Mouse (Mus musculus) adrenal gland, postnatal 25 days (tissue): ENCODE measurements around the gene Sult2b1. TPM values are rescaled to one million over a fixed set of nuclear protein-coding genes. Genes with fewer than 3 reads are reported as not detected.

Experiments
- DNase-seq: peaks from one replicate; pipeline ENCODE4 v3.0.0; 2021; ENCODE audit warnings: mixed read lengths
- long read RNA-seq: library from polyadenylated mRNA; stranded (forward); transcript quantifications from one replicate; pipeline ENCODE4 v2.0.0, GENCODE M21; 2021
- total RNA-seq: library from RNA; stranded (reverse); gene quantifications from 2 replicates; pipeline ENCODE4 v1.2.3, GENCODE M21; 2021

Sult2b1 gene
- total RNA-seq, result 0.90 and 1.1 TPM in 2 replicates
- long read RNA-seq, partial matches to known transcripts, result 0 of 1 reads
- long read RNA-seq, other reads (novel, unspliced or antisense), result 1 of 1 reads

DNA sequence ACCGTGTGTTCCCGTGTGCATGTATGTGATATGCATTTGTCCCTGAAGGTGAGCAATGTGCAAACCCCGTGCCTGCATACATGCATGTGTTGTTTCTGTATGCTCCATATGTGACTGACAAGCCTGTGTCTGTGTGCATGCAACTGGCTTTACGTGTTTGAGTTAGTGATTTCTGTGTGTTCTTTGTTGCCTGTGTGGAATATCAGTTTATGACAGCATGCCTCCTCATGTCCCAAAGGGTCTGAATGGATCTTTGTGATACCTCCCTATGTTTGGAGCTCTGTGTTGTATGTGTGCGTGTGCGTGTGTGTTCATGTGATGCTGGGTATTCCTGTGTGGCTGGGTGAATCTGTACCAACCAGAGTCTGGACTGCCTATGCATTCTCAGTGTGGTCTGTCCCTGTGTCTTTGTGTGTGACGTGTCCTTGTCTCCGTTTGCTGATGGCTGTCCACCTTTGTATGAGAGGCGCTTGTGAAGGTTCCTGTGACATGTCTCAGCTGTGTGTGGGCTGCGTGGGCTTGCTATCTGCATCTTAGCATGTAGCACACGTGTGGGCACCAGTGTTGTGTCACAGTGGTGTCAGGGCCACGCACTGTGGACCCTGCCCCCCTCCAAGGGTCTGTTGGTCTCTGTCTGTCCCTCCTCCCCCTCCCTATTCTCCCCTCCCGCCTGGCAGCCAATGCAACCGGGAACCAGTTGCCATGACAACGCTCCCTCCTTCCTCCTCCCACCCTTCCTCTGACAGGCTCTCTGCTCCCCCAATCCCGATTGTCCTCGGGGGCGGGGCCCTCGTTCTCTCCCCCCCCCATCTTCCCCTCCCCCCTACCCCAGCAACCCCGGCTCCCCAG, at the start of gene Sult2b1:
Gene Sult2b1, minus strand, starts transcription at position 146 of the 849 bp plus-strand sequence.
- DNase-seq, result peak; percentile 58

GRCm38 (mm10) chr7:45833924-45834323, 49.5 kb upstream of the Sult2b1 start:
- DNase-seq, result no peak

DNA sequence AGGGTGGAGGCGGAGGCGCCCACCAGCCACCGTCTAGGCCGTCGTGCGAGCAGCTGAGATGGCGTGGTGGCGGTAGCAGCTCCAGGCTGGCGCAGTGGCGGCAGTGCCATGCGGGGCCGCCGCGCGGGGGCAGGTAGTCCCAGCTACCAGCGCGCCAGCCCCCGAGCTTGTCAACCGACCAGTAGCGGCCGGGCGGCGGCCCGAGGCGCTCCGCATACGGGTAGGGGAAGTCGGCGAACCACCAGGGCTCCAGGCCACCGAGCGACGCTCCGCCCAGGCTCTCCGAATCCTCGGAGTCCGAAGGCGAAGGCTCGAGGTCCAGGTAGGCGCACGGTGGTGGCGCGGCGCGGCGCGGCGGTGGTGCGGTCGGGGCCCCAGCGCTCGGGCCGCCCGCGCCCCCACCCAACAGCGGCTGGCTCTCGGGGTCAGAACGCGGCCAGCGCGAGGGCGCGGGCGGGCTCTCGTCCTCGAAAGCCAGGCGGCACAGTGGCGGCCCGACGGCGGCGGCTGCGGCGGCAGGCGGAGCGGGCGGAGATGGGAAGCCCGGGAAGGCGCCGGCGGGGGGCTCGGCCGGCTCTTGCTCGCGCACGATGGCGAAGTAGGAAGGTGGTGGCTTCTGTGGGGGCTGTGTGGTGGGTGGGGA, 48.8 kb upstream of the Sult2b1 start:
- no peak for DNase-seq

DNA sequence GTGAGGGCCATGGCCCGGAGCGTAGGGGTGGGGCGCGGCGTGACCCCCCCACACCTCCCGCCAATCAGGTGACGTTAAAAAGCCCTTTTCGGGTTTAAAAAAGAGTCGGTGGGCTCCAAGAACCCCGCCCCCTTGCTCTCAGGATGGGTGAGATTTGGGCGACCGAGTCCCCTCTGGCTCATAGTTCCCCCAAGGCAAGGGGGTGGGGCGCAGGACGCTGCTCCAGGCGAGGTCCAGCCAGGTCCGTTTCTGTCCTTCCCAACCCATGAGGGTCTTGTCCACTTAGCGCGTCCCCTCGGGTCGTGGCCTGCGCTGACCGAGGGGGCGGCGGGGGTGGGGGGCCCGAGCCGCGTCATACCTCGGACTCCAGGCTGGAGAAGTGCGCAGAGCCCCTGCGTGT, 48.0 kb upstream of the Sult2b1 start:
- DNase-seq, result no peak

DNA sequence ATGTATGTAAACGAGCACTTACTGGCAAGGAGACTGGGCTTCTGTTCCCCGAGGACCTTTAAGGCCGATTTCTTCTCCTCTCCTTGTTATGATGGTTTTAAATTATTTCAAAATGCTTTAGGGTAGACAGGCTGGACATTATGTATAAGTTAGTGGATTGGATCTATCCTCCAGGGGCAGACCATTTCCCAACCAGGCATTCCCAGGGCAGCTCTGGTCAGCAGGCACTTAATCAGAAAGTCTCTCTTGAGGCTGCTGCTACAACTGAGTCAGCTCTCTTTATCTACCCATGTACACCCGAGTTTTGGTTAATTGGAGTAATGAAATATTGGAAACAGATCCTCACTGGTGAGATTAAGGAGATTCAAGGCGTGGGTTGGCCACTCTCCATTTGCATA, 46.7 kb upstream of the Sult2b1 start:
- DNase-seq, result no peak

- DNase-seq, result peak; percentile 81
Measured at GRCm38 (mm10) chr7:45830427-45831127, 46.1 kb upstream of the Sult2b1 start, which contains the start of gene Grwd1. Grwd1 (minus strand) TSS chr7:45830944.

GRCm38 (mm10) chr7:45826631-45827030, 42.2 kb upstream of the Sult2b1 start:
- DNase-seq, result no peak

DNA sequence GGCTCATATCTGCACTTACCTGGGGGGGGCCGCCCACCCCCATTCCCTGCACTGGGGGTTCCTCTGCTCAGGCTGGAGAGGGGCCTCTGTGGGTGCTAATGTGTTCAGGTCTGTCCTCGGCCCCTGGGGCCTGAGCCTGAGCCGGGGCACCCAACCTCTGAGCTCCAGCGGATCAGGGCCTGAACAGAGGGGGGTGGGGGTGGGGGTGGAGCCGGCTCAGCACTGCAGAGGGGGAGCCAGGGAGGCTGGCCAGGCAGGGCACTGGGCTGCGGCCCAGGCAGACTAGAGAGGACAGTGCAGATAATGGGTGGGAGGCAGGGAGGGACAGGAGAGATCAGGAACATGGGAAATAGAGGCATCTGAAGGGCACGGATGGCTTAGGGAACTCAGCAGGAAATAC, 40.1 kb upstream of the Sult2b1 start, which contains the start of gene Kcnj14:
Gene Kcnj14, minus strand, starts transcription at position 185 of the 400 bp plus-strand sequence.
- DNase-seq, result no peak

DNA sequence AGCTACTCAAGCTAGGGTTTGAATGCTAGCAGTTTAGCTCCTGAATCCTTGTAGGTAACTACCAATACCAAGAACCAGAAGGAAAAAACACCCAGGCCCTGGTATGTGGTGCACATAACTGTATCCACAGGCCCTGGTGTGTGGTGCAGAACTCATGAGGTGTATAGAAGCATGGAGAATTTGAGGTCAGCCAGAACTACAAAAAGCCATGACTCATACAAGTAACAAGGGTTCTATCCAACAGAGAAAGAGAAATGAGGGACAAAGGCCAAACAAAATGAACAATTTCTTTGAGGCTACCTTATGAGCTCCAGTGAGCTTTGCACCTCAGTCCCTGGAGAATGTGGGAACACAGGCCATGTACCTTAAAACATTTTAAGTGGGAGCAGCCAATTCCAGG, 36.4 kb upstream of the Sult2b1 start:
- no peak for DNase-seq

DNA sequence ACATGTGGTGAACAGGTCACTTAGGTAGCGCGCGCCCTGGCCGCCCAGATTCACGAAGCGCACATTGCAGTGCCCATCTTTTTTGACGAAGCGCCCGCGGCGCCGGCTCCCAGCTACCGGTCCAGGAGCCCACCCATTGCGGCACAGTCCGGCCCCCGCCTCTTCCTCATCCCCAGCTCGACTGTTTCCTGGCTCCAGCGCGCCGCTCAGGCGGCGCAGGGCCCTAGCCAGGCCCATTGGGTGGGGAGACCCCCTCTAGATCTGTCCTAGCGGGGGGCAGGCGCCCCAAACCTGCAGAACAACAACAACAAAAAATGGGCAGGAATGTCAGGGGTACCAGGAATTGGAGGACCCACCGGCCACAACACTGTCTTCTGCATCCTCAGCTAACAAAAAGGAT, 35.4 kb upstream of the Sult2b1 start:
- DNase-seq, result no peak

DNA sequence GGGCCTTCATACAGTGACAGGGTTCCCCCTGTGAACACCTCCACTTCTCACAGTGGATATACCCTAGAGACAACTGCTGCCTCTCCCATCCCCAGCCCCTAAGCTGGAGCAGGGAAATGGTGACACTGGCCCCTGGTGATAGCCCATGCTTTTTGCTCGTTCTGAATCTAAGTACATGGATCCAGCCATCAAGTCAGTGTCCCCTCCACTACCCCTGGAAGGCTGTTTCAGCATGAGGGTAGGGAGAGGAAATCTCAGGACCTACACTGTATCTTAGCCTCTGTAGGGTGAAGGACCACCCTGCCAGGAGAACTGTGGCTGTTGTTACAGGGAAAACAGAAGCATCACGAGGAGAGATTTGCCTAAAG, 31.5 kb upstream of the Sult2b1 start:
- DNase-seq, result no peak

- DNase-seq, result no peak
Measured at GRCm38 (mm10) chr7:45815323-45815983, 31.0 kb upstream of the Sult2b1 start.

GRCm38 (mm10) chr7:45814841-45815240, 30.4 kb upstream of the Sult2b1 start:
- no peak for DNase-seq

GRCm38 (mm10) chr7:45813787-45814779, 29.6 kb upstream of the Sult2b1 start, which contains the start of gene Cyth2:
Cyth2 (minus strand) TSS chr7:45814581.
- peak; percentile 98 for DNase-seq

DNA sequence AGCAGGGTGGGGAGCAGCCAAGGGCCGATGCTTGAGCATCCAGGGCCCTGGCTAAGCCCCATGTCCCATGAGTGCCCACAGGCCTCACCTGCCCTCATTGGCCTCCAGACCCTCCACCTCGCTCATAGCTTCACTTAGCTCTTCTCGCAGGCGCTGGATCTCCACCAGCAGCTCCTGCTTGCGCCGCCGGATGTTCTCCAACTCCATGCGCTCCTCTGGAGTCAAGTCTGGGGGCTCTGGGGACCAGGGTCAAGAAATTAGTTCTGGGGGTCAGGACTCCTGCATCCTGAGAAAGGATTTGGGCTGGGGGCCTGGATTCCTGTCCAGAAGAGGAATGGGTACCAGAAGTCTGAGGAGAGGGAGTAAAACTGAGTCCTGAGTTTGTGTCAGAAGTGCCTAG, 28.5 kb upstream of the Sult2b1 start:
- DNase-seq, result no peak

- DNase-seq, result no peak
Measured at GRCm38 (mm10) chr7:45809276-45810075, 25.0 kb upstream of the Sult2b1 start.

GRCm38 (mm10) chr7:45808471-45808870, 24.0 kb upstream of the Sult2b1 start:
- no peak for DNase-seq

DNA sequence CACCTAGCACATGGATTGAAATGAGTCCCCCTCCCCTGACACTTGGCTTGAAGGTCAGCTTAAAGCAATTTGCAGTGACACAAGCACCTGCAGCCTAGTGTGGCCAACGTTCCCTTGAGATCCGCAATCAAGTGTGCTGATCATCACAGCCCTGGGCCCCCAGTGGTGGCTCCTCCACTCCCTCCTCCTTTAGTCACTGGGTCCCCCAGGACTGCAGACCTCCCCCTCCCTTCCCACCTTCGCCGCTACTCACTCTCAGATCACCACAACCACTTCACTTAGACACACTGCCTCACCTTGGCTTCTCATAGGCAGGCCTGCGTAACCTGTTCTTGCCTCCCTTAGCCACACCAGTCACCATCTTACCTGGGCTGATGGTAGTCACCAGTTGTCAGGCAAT, 21.5 kb upstream of the Sult2b1 start:
- DNase-seq, result no peak

DNA sequence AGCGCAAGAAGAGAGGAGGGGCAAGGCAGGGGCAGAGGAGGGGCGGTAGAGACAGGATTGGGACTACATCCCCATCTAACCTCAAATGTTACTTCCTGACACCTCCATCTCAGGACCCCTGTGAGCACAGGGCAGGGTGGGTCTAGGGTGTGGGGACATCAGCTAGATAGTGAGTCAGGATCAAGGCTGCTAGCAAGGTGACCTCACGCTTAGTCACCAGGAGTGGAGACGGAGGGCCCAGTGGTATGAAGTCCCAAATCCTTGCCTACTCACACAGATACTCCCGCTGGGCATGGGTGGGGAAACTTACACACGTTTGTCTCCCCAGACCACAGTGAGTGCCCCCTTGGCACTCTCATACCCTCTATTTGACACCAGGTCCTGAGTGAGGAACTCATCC, 18.1 kb upstream of the Sult2b1 start:
- DNase-seq, result peak; percentile 64

DNA sequence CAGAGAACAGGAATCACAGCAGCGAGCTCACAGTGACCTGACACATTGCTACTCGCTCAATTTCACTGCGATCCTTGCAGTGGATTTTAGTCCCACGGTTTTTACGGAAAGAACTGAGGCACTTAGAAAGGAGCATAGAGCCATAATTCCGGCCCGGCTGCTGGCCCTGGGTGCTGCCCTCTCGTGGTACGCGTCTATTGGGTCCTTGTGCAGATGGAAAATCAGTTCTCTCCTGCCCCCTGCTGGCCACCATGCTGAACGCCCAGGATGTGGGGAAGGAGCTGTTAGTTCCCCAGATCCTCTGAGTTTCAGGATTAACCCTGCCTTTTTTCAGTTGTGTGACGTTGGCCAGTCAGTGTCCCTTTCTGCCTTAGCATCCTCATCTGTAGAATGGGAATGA, 16.9 kb upstream of the Sult2b1 start:
- peak; percentile 93 for DNase-seq
